25 mouse cellular contexts compared by ENCODE assay signal in genomic region chr13:110452009-110452525, GRCm38 (mm10).
"Had no signal": no experiment of that assay in that cellular context is flagged by ENCODE, and none has a peak within 500 bp of the region (broad histone marks: within the 10 kb centered on the region; RNA-seq: fewer than 3 reads in every experiment).

No protein-coding gene starts in this region.

- H3K4me3 ChIP-seq: heart, adult 2 months; heart, embryonic 13.5 days; heart, embryonic 15.5 days; hindbrain, embryonic 13.5 days; hindbrain, embryonic 15.5 days; kidney, embryonic 15.5 days; limb, embryonic 13.5 days; limb, embryonic 15.5 days had no signal

- H3K9ac ChIP-seq: heart, embryonic 13.5 days; heart, embryonic 15.5 days; hindbrain, embryonic 13.5 days; hindbrain, embryonic 15.5 days; kidney, embryonic 15.5 days; limb, embryonic 13.5 days; limb, embryonic 15.5 days had no signal

- DNase-seq: gastrocnemius, postnatal 14 days; gastrocnemius, postnatal 36 days; heart, adult 11 months; heart, adult 2 months; heart, postnatal 14 days; heart, postnatal 36 days; kidney, adult 11 months; kidney, adult 2 months; kidney, adult 9 months; kidney, postnatal 14 days; kidney, postnatal 36 days; layer of hippocampus, adult 9-11 months; layer of hippocampus, postnatal 36 days; left cerebral cortex, postnatal 4 days had no signal

- H3K4me1 ChIP-seq: heart, embryonic 15.5 days had no signal

- H3K4me2 ChIP-seq: heart, embryonic 11.5 days; heart, embryonic 13.5 days; heart, embryonic 15.5 days; hindbrain, embryonic 13.5 days; hindbrain, embryonic 15.5 days; kidney, embryonic 15.5 days; limb, embryonic 13.5 days; limb, embryonic 15.5 days had no signal

- H3K36me3 ChIP-seq: heart, embryonic 13.5 days; heart, embryonic 15.5 days; hindbrain, embryonic 13.5 days; hindbrain, embryonic 15.5 days; kidney, embryonic 15.5 days; limb, embryonic 13.5 days; limb, embryonic 15.5 days had no signal

- H3K27ac ChIP-seq: heart, adult 2 months; heart, embryonic 13.5 days; heart, embryonic 15.5 days; hindbrain, embryonic 13.5 days; hindbrain, embryonic 15.5 days; hindbrain, postnatal 0 days; kidney, embryonic 15.5 days; kidney, postnatal 0 days; limb, embryonic 13.5 days; limb, embryonic 15.5 days had no signal

- H3K9me3 ChIP-seq: heart, embryonic 13.5 days; heart, embryonic 15.5 days; hindbrain, embryonic 13.5 days; hindbrain, embryonic 15.5 days; kidney, embryonic 15.5 days; limb, embryonic 13.5 days; limb, embryonic 15.5 days had no signal

- H3K27me3 ChIP-seq: heart, embryonic 13.5 days; heart, embryonic 15.5 days; hindbrain, embryonic 13.5 days; hindbrain, embryonic 15.5 days; kidney, embryonic 15.5 days; limb, embryonic 13.5 days; limb, embryonic 15.5 days had no signal

- ATAC-seq: hindbrain, postnatal 0 days; intestine, embryonic 16.5 days had no signal
